Mouse (Mus musculus) myocyte (in vitro differentiated cells): ENCODE data around the gene Npc1l1. TPM values are rescaled to one million over a fixed set of nuclear protein-coding genes. Genes with fewer than 3 reads are reported as not detected.

Experiments used
- H3K27me3 ChIP-seq: one replicate; pipeline ENCODE4 v1.6.1; 2011; ENCODE audit not compliant: control insufficient read depth, insufficient read depth, insufficient read length
- H3K36me3 ChIP-seq: one replicate; pipeline ENCODE4 v1.6.1; 2011; ENCODE audit not compliant: control insufficient read depth, insufficient read depth
- H3K4me2 ChIP-seq: one replicate; pipeline ENCODE4 v1.6.1; 2011; ENCODE audit warnings: low read depth, control low read depth
- H3K4me3 ChIP-seq: one replicate; pipeline ENCODE4 v1.5.1; 2011; ENCODE audit warnings: mild to moderate bottlenecking, control low read depth, moderate library complexity
- H3K79me2 ChIP-seq: one replicate; pipeline ENCODE4 v1.6.1; 2011; ENCODE audit not compliant: control insufficient read depth, insufficient read depth
- H3ac ChIP-seq: one replicate; pipeline ENCODE4 v1.6.1; 2011; ENCODE audit not compliant: control insufficient read depth, insufficient read length
- CEBPB ChIP-seq: IDR thresholded peaks from 2 replicates; pipeline ENCODE4 v1.6.1; 2011; ENCODE audit warnings: mild to moderate bottlenecking, moderate library complexity; ENCODE audit not compliant: poor library complexity, insufficient read depth, severe bottlenecking
- E2F4 ChIP-seq: IDR thresholded peaks from one replicate; pipeline ENCODE4 v1.6.1; 2011; ENCODE audit warnings: mild to moderate bottlenecking, control low read depth, moderate library complexity; ENCODE audit not compliant: insufficient read depth
- MAX ChIP-seq: IDR thresholded peaks from one replicate; pipeline ENCODE4 v1.6.1; 2011; ENCODE audit warnings: low read depth, mild to moderate bottlenecking, control low read depth
- MYOD1 ChIP-seq, 3 experiments: IDR thresholded peaks; one replicate each; pipeline ENCODE4 v1.6.1; 2011; ENCODE audit warnings: control low read depth in 2 of 3, low read depth in 2 of 3, mild to moderate bottlenecking in 2 of 3, moderate library complexity in 1 of 3; ENCODE audit not compliant: insufficient read length in 2 of 3, control insufficient read depth in 1 of 3
- MYOG ChIP-seq, 3 experiments: IDR thresholded peaks; one replicate each; pipeline ENCODE4 v1.6.1; 2011; ENCODE audit warnings: control low read depth in 2 of 3, low read depth in 2 of 3, mild to moderate bottlenecking in 2 of 3; ENCODE audit not compliant: insufficient read length in 2 of 3, control insufficient read depth in 1 of 3, insufficient read depth in 1 of 3
- POLR2A ChIP-seq: IDR thresholded peaks from one replicate; pipeline ENCODE4 v1.6.1; 2011; ENCODE audit warnings: low read depth, mild to moderate bottlenecking, control low read depth, moderate library complexity; ENCODE audit not compliant: insufficient read length
- POLR2AphosphoS2 ChIP-seq: IDR thresholded peaks from one replicate; pipeline ENCODE4 v1.6.1; 2011; ENCODE audit warnings: low read depth, control low read depth; ENCODE audit not compliant: insufficient read length
- REST ChIP-seq: IDR thresholded peaks from one replicate; pipeline ENCODE4 v1.6.1; 2011; ENCODE audit warnings: mild to moderate bottlenecking, control low read depth, moderate library complexity; ENCODE audit not compliant: insufficient read depth, insufficient read length
- SRF ChIP-seq: IDR thresholded peaks from one replicate; pipeline ENCODE4 v1.6.1; 2011; ENCODE audit warnings: low read depth; ENCODE audit not compliant: control insufficient read depth, insufficient read length
- TCF12 ChIP-seq: IDR thresholded peaks from one replicate; pipeline ENCODE4 v1.6.1; 2011; ENCODE audit warnings: mild to moderate bottlenecking, control low read depth; ENCODE audit not compliant: poor library complexity, insufficient read depth, severe bottlenecking
- TCF3 ChIP-seq: IDR thresholded peaks from one replicate; pipeline ENCODE4 v1.6.1; 2011; ENCODE audit warnings: low read depth, control low read depth; ENCODE audit not compliant: insufficient read length
- USF1 ChIP-seq: IDR thresholded peaks from one replicate; pipeline ENCODE4 v1.6.1; 2011; ENCODE audit warnings: low read depth, mild to moderate bottlenecking, control low read depth, moderate library complexity
- polyA plus RNA-seq: library from polyadenylated mRNA; unstranded; fragments of >200 nt; fragmentation: generic; extraction: Trizol; gene quantifications from one replicate; pipeline ENCODE4 v1.2.1, GENCODE M21; 2012; ENCODE audit warnings: missing spikeins

The Npc1l1 gene
- polyA plus RNA-seq, 1 experiment: 0.07 TPM

GRCm38 (mm10) chr11:6187399-6187798 lies 42.5 kb downstream of the Npc1l1 start:
- Histone ChIP-seq H3K36me3 (peaks cover 12% of the 10 kb centered on the region), H3K4me3 (no peak overlapping the region), H3ac (no peak overlapping the region), H3K79me2 (peaks cover 97% of the 10 kb centered on the region), H3K4me2 (no peak overlapping the region), H3K27me3 (no peaks in the 10 kb centered on the region)
- TF ChIP-seq TCF3 (no peak), E2F4 (no peak), REST (no peak), CEBPB (no peak), MYOD1 (IDR thresholded peaks at IDR 0.05; ENCODE audit: control insufficient read depth in 1 of 3, insufficient read length in 2 of 3, low read depth in 2 of 3) (no peak), MAX (no peak), USF1 (no peak), TCF12 (no peak), SRF (no peak), POLR2A (no peak), MYOG (IDR thresholded peaks at IDR 0.05; ENCODE audit: control insufficient read depth in 1 of 3, insufficient read depth in 1 of 3, insufficient read length in 2 of 3, low read depth in 2 of 3) (no peak), POLR2AphosphoS2 (no peak)

GRCm38 (mm10) chr11:6184202-6184935 lies 45.6 kb downstream of the Npc1l1 start:
- TF ChIP-seq MYOD1 (IDR thresholded peaks at IDR 0.05; ENCODE audit: control insufficient read depth in 1 of 3, insufficient read length in 2 of 3, low read depth in 2 of 3) (no peak), TCF12 (no peak), POLR2A (no peak), TCF3 (no peak), SRF (no peak), POLR2AphosphoS2 (no peak)
- Histone ChIP-seq H3ac (no peak overlapping the region), H3K4me3 (no peak overlapping the region)

DNA sequence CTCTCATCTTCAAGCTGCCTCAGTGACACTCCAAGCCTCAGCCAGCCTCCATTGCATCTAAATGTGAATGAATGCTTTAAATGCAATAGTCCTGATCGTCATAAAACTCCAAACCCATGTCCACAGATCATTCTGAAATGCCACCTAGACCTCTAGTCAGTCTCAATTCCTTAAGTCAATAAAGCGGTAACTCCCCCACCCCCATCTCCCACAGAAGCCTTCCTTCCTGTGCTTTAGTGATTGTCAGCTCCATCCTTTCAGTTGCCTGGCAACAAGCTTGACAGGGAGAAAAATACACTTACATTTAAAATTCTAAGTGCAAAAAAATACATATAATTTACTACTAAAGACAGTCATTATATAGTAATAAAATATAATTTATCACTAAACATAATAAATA lies 46.7 kb downstream of the Npc1l1 start:
- Histone ChIP-seq H3ac (no peak overlapping the region), H3K4me2 (no peak overlapping the region), H3K79me2 (peaks cover 98% of the 10 kb centered on the region), H3K27me3 (no peaks in the 10 kb centered on the region), H3K4me3 (no peak overlapping the region), H3K36me3 (no peaks in the 10 kb centered on the region)
- TF ChIP-seq USF1: no peak
- TF ChIP-seq REST: no peak
- TF ChIP-seq MYOG (IDR thresholded peaks at IDR 0.05; ENCODE audit: control insufficient read depth in 1 of 3, insufficient read depth in 1 of 3, insufficient read length in 2 of 3, low read depth in 2 of 3): no peak
- no peak for TF ChIP-seq SRF
- no peak for TF ChIP-seq POLR2A
- TF ChIP-seq TCF12: no peak

More at GRCm38 (mm10) chr11:6184202-6184935, 45.6 kb downstream of the Npc1l1 start:
- Histone ChIP-seq H3K27me3 (no peaks in the 10 kb centered on the region), H3K79me2 (peaks cover 98% of the 10 kb centered on the region), H3K4me2 (no peak overlapping the region), H3K36me3 (no peaks in the 10 kb centered on the region)

- no peaks in the 10 kb centered on the region for H3K27me3 ChIP-seq
- no peak overlapping the region for H3K4me2 ChIP-seq
- H3ac ChIP-seq: no peak overlapping the region
- no peaks in the 10 kb centered on the region for H3K36me3 ChIP-seq
- TF ChIP-seq MYOD1 (IDR thresholded peaks at IDR 0.05; ENCODE audit: control insufficient read depth in 1 of 3, insufficient read length in 2 of 3, low read depth in 2 of 3) (peak in 2 of 3 experiments; percentile 42 to 50), MYOG (IDR thresholded peaks at IDR 0.05; ENCODE audit: control insufficient read depth in 1 of 3, insufficient read depth in 1 of 3, insufficient read length in 2 of 3, low read depth in 2 of 3) (peak in 1 of 3 experiments; percentile 38), MAX (no peak)
- H3K79me2 ChIP-seq: peaks cover 97% of the 10 kb centered on the region
- no peak overlapping the region for H3K4me3 ChIP-seq
These were observed 49.0 kb downstream of the Npc1l1 start for GRCm38 (mm10) chr11:6180811-6181399.

GRCm38 (mm10) chr11:6179194-6179593 lies 50.7 kb downstream of the Npc1l1 start:
- Histone ChIP-seq H3K79me2 (peaks cover 90% of the 10 kb centered on the region), H3K27me3 (no peaks in the 10 kb centered on the region), H3ac (no peak overlapping the region), H3K4me3 (no peak overlapping the region), H3K36me3 (no peaks in the 10 kb centered on the region), H3K4me2 (no peak overlapping the region)
- no peak for TF ChIP-seq POLR2AphosphoS2
- no peak for TF ChIP-seq MAX
- no peak for TF ChIP-seq SRF
- no peak for TF ChIP-seq E2F4
- no peak for TF ChIP-seq MYOD1 (IDR thresholded peaks at IDR 0.05; ENCODE audit: control insufficient read depth in 1 of 3, insufficient read length in 2 of 3, low read depth in 2 of 3)
- no peak for TF ChIP-seq TCF3
- no peak for TF ChIP-seq POLR2A
- no peak for TF ChIP-seq TCF12
- TF ChIP-seq REST: no peak
- no peak for TF ChIP-seq USF1
- TF ChIP-seq MYOG (IDR thresholded peaks at IDR 0.05; ENCODE audit: control insufficient read depth in 1 of 3, insufficient read depth in 1 of 3, insufficient read length in 2 of 3, low read depth in 2 of 3): no peak
- no peak for TF ChIP-seq CEBPB
